Mouse (Mus musculus) splenic B cell, adult 2 months (primary cell): ENCODE data around the gene Acot4.
A peak's percentile ranks its signal among the peaks of the same experiment; 100 is the strongest.
"Not testable (repeated sequence)": the region's sequence is repeated elsewhere in the genome, so short reads cannot be mapped to it uniquely, and the experiment has no call there.

Experiments
- DNase-seq: peaks from one replicate; pipeline ENCODE4 v3.0.0-alpha.2; 2011; ENCODE audit warnings: low read depth, low spot score
- H3K27me3 ChIP-seq: 2 replicates; pipeline ENCODE4 v1.6.1; 2012; ENCODE audit warnings: mild to moderate bottlenecking, low read length, moderate library complexity, mixed read lengths; ENCODE audit not compliant: control insufficient read depth, poor library complexity, insufficient read depth, severe bottlenecking
- H3K36me3 ChIP-seq: 2 replicates; pipeline ENCODE4 v1.6.1; 2012; ENCODE audit warnings: mild to moderate bottlenecking, low read length, moderate library complexity, mixed read lengths; ENCODE audit not compliant: control insufficient read depth, poor library complexity, insufficient read depth, severe bottlenecking

Gene Acot4

DNA sequence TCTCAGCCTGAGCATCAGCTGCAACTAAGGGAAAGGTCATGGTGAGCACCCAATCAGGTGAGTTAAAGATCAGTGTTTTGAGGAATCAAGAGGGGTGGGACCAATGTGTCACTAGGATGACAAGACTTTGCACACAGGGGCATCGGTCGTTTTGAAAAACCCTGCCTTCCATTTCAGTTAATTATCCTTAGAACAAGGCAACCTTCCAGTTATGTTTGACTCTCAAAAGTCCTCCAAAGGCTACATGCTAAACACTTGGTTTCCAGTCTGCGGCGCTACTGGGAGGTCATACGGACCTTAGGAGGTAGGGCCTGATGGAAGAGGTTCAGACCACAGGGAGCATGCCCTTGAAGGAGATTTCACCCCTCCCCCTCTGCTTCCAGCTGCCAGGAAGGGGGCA, 12.6 kb downstream of the Acot4 start:
- not testable (repeated sequence) for H3K36me3 ChIP-seq, H3K27me3 ChIP-seq, DNase-seq

GRCm38 (mm10) chr12:84051937-84052474, 13.8 kb downstream of the Acot4 start, which contains the start of gene Acot3:
Gene Acot3, plus strand, starts transcription at chr12:84052144.
- no peak for DNase-seq
- H3K27me3 ChIP-seq: no peaks in the 10 kb centered on the region; the same call in 1 of the 2 replicates
- no peaks in the 10 kb centered on the region for H3K36me3 ChIP-seq

DNA sequence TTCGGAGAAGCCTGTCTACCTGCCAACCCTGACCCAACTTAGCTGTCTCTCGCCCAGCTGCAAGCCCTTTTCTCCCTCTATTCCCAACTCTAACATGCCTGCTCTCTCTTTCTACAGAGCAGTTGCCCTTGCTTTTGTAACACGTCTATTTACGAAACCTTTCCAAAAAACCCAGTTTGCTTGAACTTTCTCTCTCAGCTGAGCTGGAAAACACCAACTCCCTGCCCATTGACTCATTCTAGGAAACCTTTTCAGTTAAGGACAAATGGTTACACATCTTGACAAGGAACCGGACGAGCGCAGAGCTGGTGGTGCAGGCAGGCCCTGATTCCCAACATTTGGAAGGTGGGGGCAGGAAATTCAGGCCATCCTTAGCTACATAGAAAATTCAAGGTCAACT, 14.4 kb downstream of the Acot4 start:
- no peaks in the 10 kb centered on the region for H3K36me3 ChIP-seq
- H3K27me3 ChIP-seq: no peaks in the 10 kb centered on the region; the same call in 1 of the 2 replicates
- no peak for DNase-seq

- H3K27me3 ChIP-seq: no peaks in the 10 kb centered on the region; the same call in 1 of the 2 replicates
- no peak for DNase-seq
- H3K36me3 ChIP-seq: no peaks in the 10 kb centered on the region
These were observed 15.0 kb downstream of the Acot4 start for GRCm38 (mm10) chr12:84053173-84053572.

DNA sequence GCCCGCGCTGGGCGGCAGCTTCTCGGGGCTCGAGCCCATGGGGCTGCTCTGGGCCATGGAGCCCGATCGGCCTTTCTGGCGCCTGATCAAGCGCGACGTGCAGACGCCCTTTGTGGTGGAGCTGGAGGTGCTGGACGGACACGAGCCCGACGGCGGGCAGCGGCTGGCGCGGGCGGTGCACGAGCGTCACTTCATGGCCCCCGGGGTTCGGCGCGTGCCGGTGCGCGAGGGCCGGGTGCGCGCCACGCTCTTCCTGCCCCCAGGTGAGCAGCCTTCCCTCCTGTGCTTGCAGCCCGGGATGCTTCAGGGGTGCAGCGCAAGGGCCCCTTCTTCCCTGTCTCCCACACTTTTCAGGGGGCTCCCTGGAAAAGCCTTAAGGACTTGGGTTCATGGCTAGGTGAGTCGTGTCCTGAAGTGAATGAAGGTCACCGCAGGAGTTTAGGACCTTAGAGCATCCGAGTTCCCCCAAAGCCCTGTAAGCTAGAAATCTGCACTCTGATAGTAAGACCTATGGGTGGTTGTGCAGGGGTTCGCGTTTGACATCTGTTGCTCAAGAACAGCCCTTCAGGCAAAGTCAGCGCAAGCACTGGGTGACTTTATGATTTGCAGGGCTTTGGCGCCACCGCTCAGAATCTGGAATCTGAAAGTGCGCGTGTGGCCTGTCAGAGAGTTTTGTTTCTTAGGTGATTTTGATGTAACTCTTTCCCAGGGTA, 15.7 kb downstream of the Acot4 start:
- Histone ChIP-seq H3K36me3 (no peaks in the 10 kb centered on the region), H3K27me3 (no peaks in the 10 kb centered on the region; the same call in 1 of the 2 replicates)
- DNase-seq: no peak

DNA sequence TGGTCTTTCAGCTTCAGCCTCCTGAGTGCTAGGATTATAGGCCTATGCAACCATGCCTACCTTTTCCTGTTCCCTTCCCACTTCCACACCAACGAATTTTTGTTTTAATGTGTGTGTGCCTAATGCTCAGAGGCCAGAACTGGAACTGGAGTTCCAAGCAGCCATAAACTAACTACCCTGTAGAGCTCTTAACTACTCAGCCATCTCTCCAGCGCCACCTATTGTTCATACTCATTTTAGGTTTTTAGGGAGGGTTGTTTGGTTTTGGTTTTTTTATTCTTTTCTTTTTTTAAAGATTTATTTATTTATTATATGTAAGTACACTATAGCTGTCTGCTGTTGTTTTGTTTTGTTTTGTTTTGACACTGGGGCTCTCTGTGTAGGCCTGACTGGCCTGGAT, 22.8 kb downstream of the Acot4 start:
- H3K36me3 ChIP-seq: no peaks in the 10 kb centered on the region
- no peaks in the 10 kb centered on the region for H3K27me3 ChIP-seq
- peak; percentile 70 for DNase-seq

GRCm38 (mm10) chr12:84062336-84062735, 24.2 kb downstream of the Acot4 start:
- Histone ChIP-seq H3K27me3 (no peaks in the 10 kb centered on the region), H3K36me3 (no peaks in the 10 kb centered on the region)
- no peak for DNase-seq

DNA sequence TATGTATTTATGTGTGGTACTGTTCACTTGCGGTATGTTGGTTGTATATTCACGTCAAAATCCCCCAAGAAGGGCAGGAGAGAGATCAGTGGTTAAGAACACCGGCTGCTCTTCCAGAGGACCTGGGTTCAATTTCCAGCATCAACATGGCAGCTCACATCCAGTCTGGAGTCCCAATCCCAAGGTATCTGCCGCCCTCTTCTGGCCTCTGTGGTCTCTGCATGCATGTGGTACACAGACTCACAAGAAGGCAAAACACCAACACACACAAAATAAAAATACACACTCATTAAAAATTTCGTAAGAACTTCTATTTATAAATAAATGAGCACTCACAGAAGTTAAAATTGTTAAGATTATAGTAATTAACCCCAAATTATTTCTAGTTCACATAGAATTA, 25.0 kb downstream of the Acot4 start:
- no peaks in the 10 kb centered on the region for H3K27me3 ChIP-seq
- peak; percentile 25 for DNase-seq
- H3K36me3 ChIP-seq: no peaks in the 10 kb centered on the region

DNA sequence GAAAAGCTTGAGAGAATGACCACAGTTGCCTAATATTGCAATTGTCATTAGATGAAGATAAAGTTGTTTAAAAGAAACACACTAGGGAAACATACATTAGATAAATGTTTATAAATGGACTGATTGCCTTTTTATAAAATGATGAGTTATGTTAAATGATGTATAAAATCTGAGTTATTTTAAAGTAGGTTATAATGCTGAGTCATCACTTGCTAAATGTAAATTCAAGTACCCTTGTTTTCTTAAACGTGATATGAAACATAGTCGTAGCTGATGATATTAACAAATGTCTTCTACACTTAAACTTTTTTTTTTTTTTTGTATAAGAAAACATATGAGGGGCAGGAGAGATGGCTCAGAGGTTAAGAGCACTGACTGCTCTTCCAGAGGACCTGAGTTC, 25.7 kb downstream of the Acot4 start:
- DNase-seq: no peak
- H3K27me3 ChIP-seq: no peaks in the 10 kb centered on the region
- no peaks in the 10 kb centered on the region for H3K36me3 ChIP-seq

DNA sequence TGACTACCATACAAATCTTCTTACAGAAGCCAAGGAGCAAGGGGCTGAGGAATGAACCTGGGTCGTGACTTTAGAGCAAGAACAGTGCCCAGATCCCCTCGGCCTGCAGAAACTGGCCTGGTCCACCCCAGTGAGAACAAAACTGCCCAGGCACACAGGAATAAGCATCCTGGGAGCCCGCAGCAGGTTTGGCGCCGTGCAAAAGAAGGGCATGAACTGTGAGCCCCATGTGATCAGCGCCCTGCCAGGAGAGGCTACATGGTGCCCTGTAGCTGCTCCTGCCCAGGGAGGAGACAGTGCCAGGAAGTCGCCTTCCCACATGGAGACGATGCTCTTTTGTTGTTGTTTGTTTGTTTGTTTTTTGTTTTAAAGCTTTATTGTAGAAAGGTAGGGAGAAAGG, 26.4 kb downstream of the Acot4 start:
- H3K36me3 ChIP-seq: no peaks in the 10 kb centered on the region
- no peak for DNase-seq
- H3K27me3 ChIP-seq: no peaks in the 10 kb centered on the region

DNA sequence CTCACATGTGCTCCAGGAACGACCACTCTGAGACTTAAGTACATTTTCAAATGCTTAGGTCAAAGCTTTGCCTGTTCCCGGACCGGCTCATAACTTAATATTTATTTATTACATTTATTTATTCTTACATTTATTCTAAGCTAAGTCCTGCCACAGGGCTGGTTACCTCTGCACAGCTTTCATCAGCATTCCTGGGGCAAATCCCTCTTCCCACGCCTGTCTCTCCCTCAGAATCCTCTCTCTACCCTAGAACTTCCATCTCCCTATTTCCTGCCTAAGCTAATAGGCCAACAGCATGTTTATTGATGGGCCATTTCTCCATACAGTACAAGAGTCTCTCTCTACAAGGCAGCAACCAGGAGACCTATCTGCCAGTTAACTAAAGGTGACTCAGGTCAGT, 29.6 kb downstream of the Acot4 start:
- Histone ChIP-seq H3K27me3 (no peaks in the 10 kb centered on the region), H3K36me3 (no peaks in the 10 kb centered on the region)
- no peak for DNase-seq

DNA sequence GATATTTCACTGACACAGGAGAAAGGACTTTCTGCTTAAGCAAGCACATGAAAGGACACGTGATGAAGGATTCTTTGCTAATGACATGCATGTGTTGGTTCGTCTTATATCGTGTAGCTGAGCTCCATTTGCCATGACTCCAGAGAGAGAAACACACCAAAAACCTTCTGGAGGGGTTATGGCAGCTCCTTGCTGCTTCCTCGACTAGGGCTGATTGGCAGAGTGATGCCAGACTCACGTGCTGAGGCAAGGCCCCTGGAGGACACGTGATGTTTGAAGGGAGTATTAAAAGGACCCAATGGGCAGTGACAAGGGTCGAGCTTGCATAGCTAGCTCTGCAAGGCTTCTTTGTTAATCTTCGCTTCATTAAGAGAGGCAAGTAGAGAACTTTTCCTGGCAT, 30.1 kb downstream of the Acot4 start:
- Histone ChIP-seq H3K27me3 (no peaks in the 10 kb centered on the region), H3K36me3 (no peaks in the 10 kb centered on the region)
- DNase-seq: no peak

- DNase-seq: no peak
- H3K27me3 ChIP-seq: no peaks in the 10 kb centered on the region
- no peaks in the 10 kb centered on the region for H3K36me3 ChIP-seq
These were observed 30.8 kb downstream of the Acot4 start, which contains the start of gene Acot5 for GRCm38 (mm10) chr12:84068986-84069385. Gene Acot5, plus strand, starts transcription at chr12:84069325.

GRCm38 (mm10) chr12:84069582-84069981, 31.4 kb downstream of the Acot4 start:
- not testable (repeated sequence) for DNase-seq, H3K27me3 ChIP-seq, H3K36me3 ChIP-seq

- Histone ChIP-seq H3K36me3 (no peaks in the 10 kb centered on the region), H3K27me3 (no peaks in the 10 kb centered on the region)
- no peak for DNase-seq
These were observed 33.5 kb downstream of the Acot4 start for GRCm38 (mm10) chr12:84071696-84072095.
